Mouse (Mus musculus) neural tube, embryonic 12.5 days (tissue): ENCODE measurements at regions not wholly inside any gene's neighbourhood (a gene's known extent, or its start where the extent isn't known, plus 50 kb on each side); places are given as distances from the start of the nearest gene placed in this dataset.

Source experiments
- ATAC-seq: fragments of 200-750 bp; cut with Nextera tagmentation; 2 replicates; pipeline ENCODE4 v1.8.0; 2017; ENCODE audit warnings: low read depth, mild to moderate bottlenecking, moderate TSS enrichment, moderate library complexity; ENCODE audit not compliant: low FRiP score
- H3K27ac ChIP-seq: fragments of 300-500 bp; sonication (generic); 2 replicates; pipeline ENCODE4 v1.5.1; 2016
- H3K27me3 ChIP-seq: fragments of 300-500 bp; sonication (generic); replicated peaks from 2 replicates; pipeline ENCODE4 v1.6.1; 2016; ENCODE audit warnings: mild to moderate bottlenecking
- H3K36me3 ChIP-seq: fragments of 300-500 bp; sonication (generic); 2 replicates; pipeline ENCODE4 v1.6.1; 2016; ENCODE audit warnings: mild to moderate bottlenecking
- H3K4me1 ChIP-seq: fragments of 300-500 bp; sonication (generic); 2 replicates; pipeline ENCODE4 v1.6.1; 2016
- H3K4me2 ChIP-seq: fragments of 300-500 bp; sonication (generic); replicated peaks from 2 replicates; pipeline ENCODE4 v1.6.1; 2016; ENCODE audit warnings: mild to moderate bottlenecking
- H3K4me3 ChIP-seq: fragments of 300-500 bp; sonication (generic); 2 replicates; pipeline ENCODE4 v1.5.1; 2016
- H3K9ac ChIP-seq: fragments of 300-500 bp; sonication (generic); 2 replicates; pipeline ENCODE4 v1.6.1; 2016; ENCODE audit warnings: mild to moderate bottlenecking
- H3K9me3 ChIP-seq: fragments of 300-500 bp; sonication (generic); 2 replicates; pipeline ENCODE4 v1.6.1; 2016; ENCODE audit warnings: mild to moderate bottlenecking
- WGBS: fragments of 180-500 bp; shearing (Covaris S2); methylation state at CpG from one replicate; pipeline ENCODE4 v1.1.7; 2016; 5-methylcytosine and 5-hydroxymethylcytosine counted together

DNA sequence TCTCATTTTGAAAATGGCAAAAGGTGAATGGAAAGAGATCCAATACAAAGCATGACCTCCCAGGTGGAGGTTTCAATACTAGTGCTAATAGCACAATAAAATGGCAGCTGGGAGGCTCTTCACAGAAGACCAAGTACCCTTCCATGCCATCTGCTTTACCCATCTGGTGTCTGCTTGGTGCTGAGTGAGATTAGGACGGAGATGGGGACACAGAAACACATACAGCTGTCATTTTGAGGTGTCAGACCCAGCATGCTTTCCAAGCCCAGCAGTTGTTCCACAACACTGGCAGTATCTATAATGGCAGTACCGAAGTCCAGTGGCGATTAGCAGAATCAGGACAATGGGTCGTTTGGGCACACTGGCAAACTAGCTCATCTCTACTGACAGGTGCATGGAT lies 118.9 kb upstream of the 1700064H15Rik start:
- Histone ChIP-seq H3K27me3 (no peaks in the 10 kb centered on the region), H3K9me3 (no peaks in the 10 kb centered on the region), H3K4me3 (no peak overlapping the region), H3K4me1 (no peaks in the 10 kb centered on the region), H3K4me2 (no peak overlapping the region), H3K36me3 (no peaks in the 10 kb centered on the region), H3K9ac (no peak overlapping the region), H3K27ac (no peak overlapping the region)
- 74% methylated on average over 4 of the region's 4 CpGs for WGBS
- ATAC-seq = no peak

DNA sequence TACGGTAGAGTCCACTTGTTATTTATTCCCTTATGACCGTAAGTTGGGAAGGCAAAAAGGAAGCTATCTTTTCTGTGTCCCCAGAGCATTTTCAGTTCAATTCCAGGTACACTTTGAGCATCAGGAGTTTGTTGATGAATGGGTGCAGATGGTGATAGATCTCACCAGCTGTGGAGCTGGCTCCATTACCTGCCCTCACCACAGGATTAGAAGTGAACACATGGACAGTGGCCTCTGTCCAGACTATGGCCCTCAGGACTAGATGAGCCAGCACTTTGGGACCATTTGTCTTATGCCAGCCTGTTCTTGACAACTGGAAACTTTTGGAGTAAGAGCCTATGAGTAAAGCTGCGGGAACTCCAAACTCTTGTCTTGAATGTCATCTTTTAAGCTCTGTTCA lies 123.5 kb upstream of the 1700064H15Rik start:
- ATAC-seq = no peak
- Histone ChIP-seq H3K4me1 (no peaks in the 10 kb centered on the region), H3K4me3 (no peak overlapping the region), H3K36me3 (no peaks in the 10 kb centered on the region), H3K27me3 (no peaks in the 10 kb centered on the region), H3K9ac (no peak overlapping the region), H3K9me3 (no peaks in the 10 kb centered on the region), H3K4me2 (no peak overlapping the region), H3K27ac (no peak overlapping the region)
- WGBS = 89% methylated on average over 3 of the region's 3 CpGs

DNA sequence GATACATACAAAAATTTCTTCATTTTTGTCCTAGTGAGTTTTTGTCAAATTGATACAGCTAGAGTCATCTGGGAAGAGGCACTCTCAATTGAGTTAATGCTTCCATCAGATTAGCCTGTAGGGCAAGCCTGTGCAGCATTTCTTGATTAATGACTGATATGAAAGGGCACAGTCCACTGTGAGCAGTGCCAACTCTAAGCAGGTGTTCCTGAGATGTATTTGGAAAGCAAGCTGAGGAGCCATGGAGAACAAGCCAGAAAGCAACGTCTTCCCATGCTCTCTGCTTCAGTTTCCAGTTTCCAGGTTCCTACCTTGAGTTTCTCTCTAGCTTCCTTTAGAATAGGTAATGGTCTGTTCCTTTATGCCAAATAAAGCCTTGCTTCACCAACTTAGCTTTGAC lies 125.5 kb upstream of the 1700064H15Rik start:
- no peaks in the 10 kb centered on the region for H3K9me3 ChIP-seq
- no peak overlapping the region for H3K9ac ChIP-seq
- no peak overlapping the region for H3K4me2 ChIP-seq
- no peaks in the 10 kb centered on the region for H3K27me3 ChIP-seq
- H3K4me1 ChIP-seq = no peaks in the 10 kb centered on the region
- no peaks in the 10 kb centered on the region for H3K36me3 ChIP-seq
- no peak overlapping the region for H3K27ac ChIP-seq
- no peak for ATAC-seq
- 80% methylated on average over 1 of the region's 1 CpGs for WGBS
- no peak overlapping the region for H3K4me3 ChIP-seq

DNA sequence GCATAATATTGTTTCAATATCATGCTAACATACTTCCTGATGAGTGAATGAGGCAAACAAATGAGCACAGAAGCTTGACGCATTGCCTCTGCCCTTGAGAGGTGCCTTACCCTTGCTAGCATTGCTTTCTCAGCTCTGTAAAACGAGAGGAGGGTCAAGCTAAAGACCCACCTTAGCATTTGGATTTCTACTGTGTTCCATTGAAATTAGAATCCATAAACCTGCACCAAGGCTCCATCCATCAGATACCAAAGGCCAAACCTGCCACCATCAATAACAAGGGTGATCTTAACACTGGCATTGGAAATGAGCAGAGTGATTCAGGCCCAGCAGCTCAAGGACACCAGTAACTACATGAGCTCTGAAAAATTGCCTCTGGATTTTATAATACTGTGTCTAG lies 126.2 kb upstream of the 1700064H15Rik start:
- no peak overlapping the region for H3K4me2 ChIP-seq
- no peak overlapping the region for H3K27ac ChIP-seq
- WGBS = 67% methylated on average over 2 of the region's 2 CpGs
- H3K4me1 ChIP-seq = no peaks in the 10 kb centered on the region
- no peaks in the 10 kb centered on the region for H3K36me3 ChIP-seq
- no peak overlapping the region for H3K9ac ChIP-seq
- H3K9me3 ChIP-seq = no peaks in the 10 kb centered on the region
- no peaks in the 10 kb centered on the region for H3K27me3 ChIP-seq
- ATAC-seq = no peak
- no peak overlapping the region for H3K4me3 ChIP-seq

GRCm38 (mm10) chr3:19755136-19755535 lies 126.7 kb upstream of the 1700064H15Rik start:
- H3K9ac ChIP-seq = no peak overlapping the region
- WGBS = 92% methylated on average over 3 of the region's 3 CpGs
- no peak overlapping the region for H3K4me3 ChIP-seq
- no peak overlapping the region for H3K27ac ChIP-seq
- H3K27me3 ChIP-seq = no peaks in the 10 kb centered on the region
- H3K4me2 ChIP-seq = no peak overlapping the region
- no peaks in the 10 kb centered on the region for H3K4me1 ChIP-seq
- H3K9me3 ChIP-seq = no peaks in the 10 kb centered on the region
- ATAC-seq = no peak
- no peaks in the 10 kb centered on the region for H3K36me3 ChIP-seq

GRCm38 (mm10) chr3:19798543-19799106 lies 158.2 kb upstream of the Cp start:
- Histone ChIP-seq H3K9me3 (no peaks in the 10 kb centered on the region), H3K9ac (no peak overlapping the region), H3K4me3 (no peak overlapping the region), H3K27ac (no peak overlapping the region), H3K27me3 (no peaks in the 10 kb centered on the region), H3K4me2 (no peak overlapping the region), H3K4me1 (no peaks in the 10 kb centered on the region), H3K36me3 (no peaks in the 10 kb centered on the region)
- WGBS = 89% methylated on average over 1 of the region's 1 CpGs
- no peak for ATAC-seq

- no peak overlapping the region for H3K27ac ChIP-seq
- H3K4me3 ChIP-seq = no peak overlapping the region
- WGBS = 75% methylated on average over 3 of the region's 3 CpGs
- no peak for ATAC-seq
- no peaks in the 10 kb centered on the region for H3K9me3 ChIP-seq
- H3K36me3 ChIP-seq = no peaks in the 10 kb centered on the region
- H3K4me2 ChIP-seq = no peak overlapping the region
- no peaks in the 10 kb centered on the region for H3K4me1 ChIP-seq
- no peak overlapping the region for H3K9ac ChIP-seq
- no peaks in the 10 kb centered on the region for H3K27me3 ChIP-seq
Observed at GRCm38 (mm10) chr3:19810034-19810433, 146.8 kb upstream of the Cp start.

GRCm38 (mm10) chr3:19824904-19825303 lies 131.9 kb upstream of the Cp start:
- 93% methylated on average over 1 of the region's 1 CpGs for WGBS
- H3K4me2 ChIP-seq = no peak overlapping the region
- H3K9ac ChIP-seq = no peak overlapping the region
- H3K27me3 ChIP-seq = no peaks in the 10 kb centered on the region
- no peak overlapping the region for H3K27ac ChIP-seq
- H3K36me3 ChIP-seq = no peaks in the 10 kb centered on the region
- no peaks in the 10 kb centered on the region for H3K4me1 ChIP-seq
- no peak overlapping the region for H3K4me3 ChIP-seq
- H3K9me3 ChIP-seq = no peaks in the 10 kb centered on the region
- no peak for ATAC-seq

DNA sequence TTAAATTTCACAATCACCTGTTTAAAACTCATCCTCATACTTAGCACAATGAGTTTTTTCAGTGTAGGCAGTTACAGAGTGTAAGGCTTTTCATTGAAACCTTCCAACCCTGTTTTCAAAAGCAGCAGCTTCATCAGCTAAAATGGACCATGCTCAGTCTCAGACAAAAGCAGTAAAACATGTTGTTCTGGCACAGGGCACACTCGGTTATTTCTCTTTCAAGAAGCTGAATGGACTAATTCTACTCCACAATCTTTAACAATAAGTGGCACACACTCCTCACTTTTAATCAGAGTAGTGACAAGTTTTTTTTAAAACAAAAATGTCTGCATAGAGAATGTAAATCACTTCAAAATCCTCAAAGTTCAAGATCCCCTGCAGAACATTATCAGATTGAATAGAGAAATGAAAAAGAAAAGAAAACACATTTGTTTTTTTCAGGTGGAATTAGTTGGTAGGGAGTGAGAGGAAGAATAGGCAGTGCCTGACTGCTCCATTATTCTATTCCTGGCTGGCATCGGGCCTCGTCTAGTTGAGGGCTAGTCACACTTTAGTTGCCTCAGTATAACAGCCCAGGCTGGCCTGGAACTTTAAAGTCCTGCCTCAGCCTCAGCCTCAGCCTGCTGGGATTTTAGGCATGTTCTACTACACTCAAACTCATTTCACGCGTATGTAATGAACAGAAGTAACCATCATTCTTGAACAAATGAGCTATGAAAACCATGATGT lies 128.2 kb upstream of the Cp start:
- 46% methylated on average over 5 of the region's 5 CpGs for WGBS
- no peak overlapping the region for H3K27ac ChIP-seq
- no peak overlapping the region for H3K4me2 ChIP-seq
- H3K9ac ChIP-seq = no peak overlapping the region
- H3K9me3 ChIP-seq = no peaks in the 10 kb centered on the region
- H3K36me3 ChIP-seq = no peaks in the 10 kb centered on the region
- H3K4me1 ChIP-seq = no peaks in the 10 kb centered on the region
- H3K27me3 ChIP-seq = no peaks in the 10 kb centered on the region
- ATAC-seq = 0 out of 2 replicates have a peak, but pooled peaks have one; percentile 63
- H3K4me3 ChIP-seq = no peak overlapping the region

GRCm38 (mm10) chr3:19829752-19830151 lies 127.1 kb upstream of the Cp start:
- H3K4me2 ChIP-seq = no peak overlapping the region
- ATAC-seq = no peak
- no peak overlapping the region for H3K4me3 ChIP-seq
- 93% methylated on average over 2 of the region's 2 CpGs for WGBS
- H3K4me1 ChIP-seq = no peaks in the 10 kb centered on the region
- H3K27ac ChIP-seq = no peak overlapping the region
- no peak overlapping the region for H3K9ac ChIP-seq
- no peaks in the 10 kb centered on the region for H3K9me3 ChIP-seq
- no peaks in the 10 kb centered on the region for H3K36me3 ChIP-seq
- H3K27me3 ChIP-seq = no peaks in the 10 kb centered on the region

DNA sequence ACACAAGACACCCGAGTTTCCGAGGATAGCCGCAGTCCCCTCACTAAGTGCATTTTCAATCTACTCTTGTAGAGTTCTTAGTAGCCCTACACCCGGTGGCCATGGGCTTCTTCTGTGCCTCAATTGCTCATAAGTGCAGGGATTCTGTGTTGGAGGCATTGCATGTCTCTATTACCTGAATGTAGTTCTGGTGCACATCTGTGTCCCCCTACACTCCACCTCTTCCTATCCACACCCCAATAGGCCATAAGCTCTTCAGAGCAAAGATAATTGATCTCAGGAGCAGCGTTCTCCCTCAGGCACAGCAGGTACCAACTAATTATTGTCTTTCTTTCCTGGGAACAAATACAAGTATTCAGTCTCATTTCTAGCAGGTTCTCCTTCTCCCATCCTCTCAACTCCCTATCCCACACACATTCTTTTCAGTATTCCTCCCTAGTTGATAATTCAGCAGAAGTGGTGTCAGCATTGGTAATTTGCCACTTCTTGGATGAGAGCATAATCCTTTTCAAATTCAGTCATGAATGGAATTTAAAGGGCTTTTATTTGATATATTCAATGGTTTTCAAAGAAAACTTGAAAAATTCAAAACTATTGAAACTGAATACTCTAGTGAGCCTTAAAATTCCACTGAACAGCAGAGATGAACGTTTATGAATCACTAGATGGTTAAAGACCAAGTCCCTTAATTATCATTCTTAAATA lies 108.7 kb upstream of the Cp start:
- H3K27me3 ChIP-seq = no peaks in the 10 kb centered on the region
- no peaks in the 10 kb centered on the region for H3K36me3 ChIP-seq
- no peak overlapping the region for H3K9ac ChIP-seq
- ATAC-seq = no peak
- 78% methylated on average over 6 of the region's 6 CpGs for WGBS
- H3K9me3 ChIP-seq = no peaks in the 10 kb centered on the region
- H3K4me2 ChIP-seq = no peak overlapping the region
- H3K4me1 ChIP-seq = no peaks in the 10 kb centered on the region
- no peak overlapping the region for H3K4me3 ChIP-seq
- no peak overlapping the region for H3K27ac ChIP-seq

GRCm38 (mm10) chr3:19848736-19849269 lies 108.1 kb upstream of the Cp start:
- H3K9ac ChIP-seq = no peak overlapping the region
- H3K27me3 ChIP-seq = no peaks in the 10 kb centered on the region
- no peak overlapping the region for H3K27ac ChIP-seq
- H3K4me2 ChIP-seq = no peak overlapping the region
- no peak for ATAC-seq
- no peaks in the 10 kb centered on the region for H3K4me1 ChIP-seq
- H3K9me3 ChIP-seq = no peaks in the 10 kb centered on the region
- no peak overlapping the region for H3K4me3 ChIP-seq
- H3K36me3 ChIP-seq = no peaks in the 10 kb centered on the region
- whole genome bisulfite sequencing = 89% methylated on average over 1 of the region's 1 CpGs
